Mouse (Mus musculus): ENCODE results near the gene Gm21958. TPM values are rescaled to one million over a fixed set of nuclear protein-coding genes. Genes with fewer than 3 reads are reported as not detected.

The Gm21958 gene
- total RNA-seq, 1 experiment: not detected

- Histone ChIP-seq H3K4me1 (ENCODE audit: control insufficient read depth in 2 of 2, insufficient read depth in 2 of 2, low read length in 2 of 2, poor library complexity in 1 of 2) (peaks cover 0 to 3% of the 10 kb centered on the region in 2 experiments; a peak in 1 of 4 replicates), H3K4me3 (ENCODE audit: insufficient read depth in 1 of 2, low read depth in 1 of 2, low read length in 2 of 2, poor library complexity in 1 of 2, severe bottlenecking in 1 of 2) (no peak overlapping the region), H3K9me3 (ENCODE audit: control insufficient read depth, insufficient read depth, low read depth, low read length) (no peaks in the 10 kb centered on the region), H3K27ac (ENCODE audit: insufficient read depth, low read depth, low read length, poor library complexity, severe bottlenecking) (no peak overlapping the region), H3K9ac (ENCODE audit: insufficient read depth, low read depth, low read length, poor library complexity, severe bottlenecking) (peak overlapping the region; percentile 63), H3K36me3 (ENCODE audit: control insufficient read depth, insufficient read depth, low read length, poor library complexity, severe bottlenecking) (peaks cover 53% of the 10 kb centered on the region)
- in situ Hi-C loops (cut with MboI; ENCODE audit: low sequenced_read_pairs in 2 of 2, unreplicated experiment in 2 of 2): no loop called here
- TF ChIP-seq MAFK (IDR thresholded peaks at IDR 0.05; ENCODE audit: insufficient read depth, low read depth, low read length): no peak
- TF ChIP-seq ZNF384 (IDR thresholded peaks at IDR 0.05; ENCODE audit: low read depth, low read length): no peak
- TF ChIP-seq ZC3H11A (IDR thresholded peaks at IDR 0.05; ENCODE audit: borderline replicate concordance, low read depth, low read length): no peak
- no peak for TF ChIP-seq CHD2 (IDR thresholded peaks at IDR 0.05; ENCODE audit: low read depth, low read length)
- no peak for TF ChIP-seq HCFC1 (IDR thresholded peaks at IDR 0.05; ENCODE audit: borderline replicate concordance, insufficient read depth, low read length)
- DNase-seq (ENCODE audit: low read depth, low spot score): no peak
Measured at GRCm38 (mm10) chr3:54745799-54746198, 31.6 kb upstream of the Gm21958 start.

- no peak for DNase-seq (ENCODE audit: low read depth, low spot score)
- TF ChIP-seq HCFC1 (IDR thresholded peaks at IDR 0.05; ENCODE audit: borderline replicate concordance, insufficient read depth, low read length) (no peak), CHD2 (IDR thresholded peaks at IDR 0.05; ENCODE audit: low read depth, low read length) (no peak), MAFK (IDR thresholded peaks at IDR 0.05; ENCODE audit: insufficient read depth, low read depth, low read length) (no peak), ZC3H11A (IDR thresholded peaks at IDR 0.05; ENCODE audit: borderline replicate concordance, low read depth, low read length) (no peak), ZNF384 (IDR thresholded peaks at IDR 0.05; ENCODE audit: low read depth, low read length) (no peak)
- Histone ChIP-seq H3K9me3 (ENCODE audit: control insufficient read depth, insufficient read depth, low read depth, low read length) (no peaks in the 10 kb centered on the region), H3K9ac (ENCODE audit: insufficient read depth, low read depth, low read length, poor library complexity, severe bottlenecking) (no peak overlapping the region), H3K36me3 (ENCODE audit: control insufficient read depth, insufficient read depth, low read length, poor library complexity, severe bottlenecking) (peaks cover 37% of the 10 kb centered on the region), H3K4me3 (ENCODE audit: insufficient read depth in 1 of 2, low read depth in 1 of 2, low read length in 2 of 2, poor library complexity in 1 of 2, severe bottlenecking in 1 of 2) (no peak overlapping the region), H3K27ac (ENCODE audit: insufficient read depth, low read depth, low read length, poor library complexity, severe bottlenecking) (no peak overlapping the region), H3K4me1 (ENCODE audit: control insufficient read depth in 2 of 2, insufficient read depth in 2 of 2, low read length in 2 of 2, poor library complexity in 1 of 2) (peaks cover 0 to 3% of the 10 kb centered on the region in 2 experiments; a peak in 1 of 4 replicates)
- in situ Hi-C loops (cut with MboI; ENCODE audit: low sequenced_read_pairs in 2 of 2, unreplicated experiment in 2 of 2): no loop called here
Measured at GRCm38 (mm10) chr3:54741965-54742364, 27.8 kb upstream of the Gm21958 start.

- no peak for TF ChIP-seq ZC3H11A (IDR thresholded peaks at IDR 0.05; ENCODE audit: borderline replicate concordance, low read depth, low read length)
- no peak for TF ChIP-seq CHD2 (IDR thresholded peaks at IDR 0.05; ENCODE audit: low read depth, low read length)
- no peak for TF ChIP-seq MAFK (IDR thresholded peaks at IDR 0.05; ENCODE audit: insufficient read depth, low read depth, low read length)
- TF ChIP-seq ZNF384 (IDR thresholded peaks at IDR 0.05; ENCODE audit: low read depth, low read length): no peak
- TF ChIP-seq HCFC1 (IDR thresholded peaks at IDR 0.05; ENCODE audit: borderline replicate concordance, insufficient read depth, low read length): no peak
- DNase-seq (ENCODE audit: low read depth, low spot score): no peak
- Histone ChIP-seq H3K9ac (ENCODE audit: insufficient read depth, low read depth, low read length, poor library complexity, severe bottlenecking) (no peak overlapping the region), H3K27ac (ENCODE audit: insufficient read depth, low read depth, low read length, poor library complexity, severe bottlenecking) (no peak overlapping the region), H3K4me3 (ENCODE audit: insufficient read depth in 1 of 2, low read depth in 1 of 2, low read length in 2 of 2, poor library complexity in 1 of 2, severe bottlenecking in 1 of 2) (no peak overlapping the region), H3K9me3 (ENCODE audit: control insufficient read depth, insufficient read depth, low read depth, low read length) (no peaks in the 10 kb centered on the region), H3K36me3 (ENCODE audit: control insufficient read depth, insufficient read depth, low read length, poor library complexity, severe bottlenecking) (peaks cover 14% of the 10 kb centered on the region), H3K4me1 (ENCODE audit: control insufficient read depth in 2 of 2, insufficient read depth in 2 of 2, low read length in 2 of 2, poor library complexity in 1 of 2) (no peaks in the 10 kb centered on the region)
- in situ Hi-C loops (cut with MboI; ENCODE audit: low sequenced_read_pairs in 2 of 2, unreplicated experiment in 2 of 2): no loop called here
Measured at GRCm38 (mm10) chr3:54737317-54737716, 23.2 kb upstream of the Gm21958 start.

- Histone ChIP-seq H3K9ac (ENCODE audit: insufficient read depth, low read depth, low read length, poor library complexity, severe bottlenecking) (peak overlapping the region; percentile 80), H3K9me3 (ENCODE audit: control insufficient read depth, insufficient read depth, low read depth, low read length) (no peaks in the 10 kb centered on the region), H3K36me3 (ENCODE audit: control insufficient read depth, insufficient read depth, low read length, poor library complexity, severe bottlenecking) (peaks cover 12% of the 10 kb centered on the region), H3K27ac (ENCODE audit: insufficient read depth, low read depth, low read length, poor library complexity, severe bottlenecking) (no peak overlapping the region), H3K4me1 (ENCODE audit: control insufficient read depth in 2 of 2, insufficient read depth in 2 of 2, low read length in 2 of 2, poor library complexity in 1 of 2) (no peaks in the 10 kb centered on the region), H3K4me3 (ENCODE audit: insufficient read depth in 1 of 2, low read depth in 1 of 2, low read length in 2 of 2, poor library complexity in 1 of 2, severe bottlenecking in 1 of 2) (peak overlapping the region; percentile 73 to 91)
- TF ChIP-seq ZNF384 (IDR thresholded peaks at IDR 0.05; ENCODE audit: low read depth, low read length) (peak; percentile 87), ZC3H11A (IDR thresholded peaks at IDR 0.05; ENCODE audit: borderline replicate concordance, low read depth, low read length) (no peak)
- in situ Hi-C loops (cut with MboI; ENCODE audit: low sequenced_read_pairs in 2 of 2, unreplicated experiment in 2 of 2): no loop called here
- DNase-seq (ENCODE audit: low read depth, low spot score): no peak
Measured at GRCm38 (mm10) chr3:54736101-54736927, 22.2 kb upstream of the Gm21958 start.

Data from ES-E14 (cell line).